Comparison of ENCODE assay signal across 21 mouse cellular contexts in genomic region chr1:151872971-151873370, GRCm38 (mm10).
A peak's percentile ranks its signal among the peaks of the same experiment; 100 is the strongest.
DNase-seq lines count a peak whose midpoint lies in the region; ATAC-seq and TF ChIP-seq lines count a peak whose summit lies in the region.
"Had no signal": no experiment of that assay in that cellular context is flagged by ENCODE, and none has a peak within 500 bp of the region (broad histone marks: within the 10 kb centered on the region; RNA-seq: fewer than 3 reads in every experiment).

No protein-coding gene starts in this region.

- DNase-seq in intestine, embryonic 14.5 days (ENCODE audit: low spot score), result peak; percentile 43
- DNase-seq in lung, embryonic 14.5 days, result peak; percentile 30
- DNase-seq in lung, postnatal 14 days, result no peak
- peak; percentile 31 for DNase-seq in 416B (ENCODE audit: low read depth)
- peak; percentile 42 for DNase-seq in kidney, postnatal 14 days
- no peak for DNase-seq in layer of hippocampus, adult 9-10 months (ENCODE audit: low spot score)
- DNase-seq: adrenal gland, adult 2 months; cerebellum, adult 9-10 months; gastrocnemius, postnatal 14 days; heart, postnatal 14 days; liver; midbrain, embryonic 14.5 days; right cerebral cortex, postnatal 14 days; thymus, adult 18-20 months; thymus, postnatal 4 days had no signal

- H3K36me3 ChIP-seq in intestine, embryonic 14.5 days (ENCODE audit: control insufficient read depth, insufficient read depth, low read length), result no peaks in the 10 kb centered on the region
- H3K36me3 ChIP-seq in intestine, embryonic 15.5 days, result no peaks in the 10 kb centered on the region
- no peaks in the 10 kb centered on the region for H3K36me3 ChIP-seq in lung, embryonic 14.5 days (ENCODE audit: insufficient read depth)
- H3K36me3 ChIP-seq: embryonic facial prominence, embryonic 10.5 days; forebrain, embryonic 12.5 days; hindbrain, embryonic 12.5 days; stomach, embryonic 15.5 days had no signal

- H3K27me3 ChIP-seq in intestine, embryonic 14.5 days (replicated peaks; ENCODE audit: control insufficient read depth, insufficient read depth, low read length), result no peaks in the 10 kb centered on the region
- no peaks in the 10 kb centered on the region for H3K27me3 ChIP-seq in intestine, embryonic 15.5 days (replicated peaks)
- H3K27me3 ChIP-seq in lung, embryonic 14.5 days (ENCODE audit: insufficient read depth, low read length), result no peaks in the 10 kb centered on the region
- H3K27me3 ChIP-seq: hindbrain, embryonic 12.5 days; stomach, embryonic 15.5 days had no signal

- 69% methylated on average over 5 of the region's 5 CpGs for WGBS in intestine, embryonic 14.5 days
- 65% methylated on average over 5 of the region's 5 CpGs for WGBS in intestine, embryonic 15.5 days
- 61% methylated on average over 5 of the region's 5 CpGs for WGBS in lung, embryonic 14.5 days

- no peak overlapping the region for H3K27ac ChIP-seq in intestine, embryonic 14.5 days (ENCODE audit: low read depth)
- H3K27ac ChIP-seq in intestine, embryonic 15.5 days, result no peak overlapping the region
- no peak overlapping the region; the same call in 1 of the 2 replicates for H3K27ac ChIP-seq in lung, embryonic 14.5 days (ENCODE audit: low read depth)
- H3K27ac ChIP-seq: embryonic facial prominence, embryonic 10.5 days; forebrain, embryonic 12.5 days; hindbrain, embryonic 12.5 days; layer of hippocampus, adult 2 months; stomach, embryonic 15.5 days had no signal

- no peaks in the 10 kb centered on the region for H3K4me1 ChIP-seq in intestine, embryonic 14.5 days (replicated peaks; ENCODE audit: control insufficient read depth, insufficient read depth, low read length)
- H3K4me1 ChIP-seq in intestine, embryonic 15.5 days (replicated peaks), result no peaks in the 10 kb centered on the region
- no peaks in the 10 kb centered on the region for H3K4me1 ChIP-seq in lung, embryonic 14.5 days (ENCODE audit: insufficient read depth)
- H3K4me1 ChIP-seq: hindbrain, embryonic 12.5 days; stomach, embryonic 15.5 days had no signal

- TF ChIP-seq CTCF in lung, embryonic 14.5 days (IDR thresholded peaks at IDR 0.05; ENCODE audit: low read depth), result no peak

- H3K4me2 ChIP-seq in intestine, embryonic 14.5 days (ENCODE audit: low read length), result no peak overlapping the region
- no peak overlapping the region for H3K4me2 ChIP-seq in intestine, embryonic 15.5 days (replicated peaks)
- H3K4me2 ChIP-seq in lung, embryonic 14.5 days, result no peak overlapping the region
- H3K4me2 ChIP-seq: forebrain, embryonic 12.5 days; hindbrain, embryonic 12.5 days; stomach, embryonic 15.5 days had no signal

- no peak for ATAC-seq in intestine, embryonic 14.5 days (replicated peaks; ENCODE audit: low FRiP score, low TSS enrichment, low read depth)
- no peak for ATAC-seq in intestine, embryonic 15.5 days
- no peak for ATAC-seq in lung, embryonic 14.5 days (ENCODE audit: insufficient read depth)

- no peaks in the 10 kb centered on the region for H3K9me3 ChIP-seq in intestine, embryonic 14.5 days (ENCODE audit: control insufficient read depth, low read length)
- H3K9me3 ChIP-seq in intestine, embryonic 15.5 days, result no peaks in the 10 kb centered on the region
- no peaks in the 10 kb centered on the region for H3K9me3 ChIP-seq in lung, embryonic 14.5 days (ENCODE audit: low read depth, low read length)
- H3K9me3 ChIP-seq: embryonic facial prominence, embryonic 10.5 days; forebrain, embryonic 12.5 days; hindbrain, embryonic 12.5 days; stomach, embryonic 15.5 days had no signal

- H3K4me3 ChIP-seq in intestine, embryonic 14.5 days (ENCODE audit: low read depth, low read length), result no peak overlapping the region
- no peak overlapping the region for H3K4me3 ChIP-seq in intestine, embryonic 15.5 days (replicated peaks)
- H3K4me3 ChIP-seq in lung, embryonic 14.5 days (ENCODE audit: low read depth, low read length), result no peak overlapping the region
- H3K4me3 ChIP-seq: embryonic facial prominence, embryonic 10.5 days; forebrain, embryonic 12.5 days; hindbrain, embryonic 12.5 days; layer of hippocampus, adult 2 months; stomach, embryonic 15.5 days had no signal

- H3K9ac ChIP-seq in intestine, embryonic 14.5 days (ENCODE audit: low read length), result no peak overlapping the region
- H3K9ac ChIP-seq in intestine, embryonic 15.5 days, result no peak overlapping the region
- H3K9ac ChIP-seq in lung, embryonic 14.5 days, result no peak overlapping the region
- H3K9ac ChIP-seq: forebrain, embryonic 12.5 days; hindbrain, embryonic 12.5 days; stomach, embryonic 15.5 days had no signal

Comparison
In these comparisons a context has a peak if more than half of its experiments do, and no peak if none do; other contexts are left out.
1. DNase-seq: peak in intestine, embryonic 14.5 days (single experiment), lung, embryonic 14.5 days (single experiment), 416B (single experiment) and kidney, postnatal 14 days (single experiment); none in lung, postnatal 14 days (single experiment) and layer of hippocampus, adult 9-10 months (single experiment).